Mouse (Mus musculus): ENCODE measurements around the gene Gm44502. TPM values are rescaled to one million over a fixed set of nuclear protein-coding genes. Genes with fewer than 3 reads are reported as not detected.

The Gm44502 gene
- total RNA-seq, 2 experiments from 2014 or later: 0.87 to 2.0 TPM

DNA sequence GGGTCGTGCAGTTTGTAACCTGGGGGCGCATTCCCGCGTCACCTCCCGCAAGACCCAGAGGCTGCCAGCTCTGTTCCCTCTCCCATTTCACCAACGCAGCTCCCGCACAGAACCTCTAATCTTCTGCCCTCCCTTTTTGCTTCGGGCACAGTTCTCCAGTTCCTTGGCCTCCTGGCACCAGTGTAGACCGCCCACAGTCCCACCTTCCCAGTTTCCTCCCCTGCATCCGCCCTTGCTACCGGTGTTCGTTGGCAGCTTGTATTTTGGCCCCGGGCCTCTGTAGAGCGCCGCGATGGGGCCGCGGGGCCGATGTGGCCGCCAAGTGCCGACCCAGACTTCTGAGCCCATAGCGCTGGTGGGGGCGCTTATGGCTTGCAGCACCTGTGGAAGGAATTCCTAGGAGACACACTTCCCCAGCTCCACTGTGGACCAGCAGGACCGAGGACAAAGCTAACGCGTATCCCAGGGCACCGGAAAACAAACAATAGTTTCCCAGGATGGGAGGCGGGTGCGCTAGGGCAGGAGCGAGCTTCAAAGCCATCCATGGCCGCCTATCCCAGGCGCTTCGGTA, 50.6 kb downstream of the Gm44502 start, which contains the start of gene Odf3b:
Gene Odf3b, minus strand, starts transcription at position 452 of the 571 bp plus-strand sequence.
- intact Hi-C loops (cut with DNase I): no loop called here

DNA sequence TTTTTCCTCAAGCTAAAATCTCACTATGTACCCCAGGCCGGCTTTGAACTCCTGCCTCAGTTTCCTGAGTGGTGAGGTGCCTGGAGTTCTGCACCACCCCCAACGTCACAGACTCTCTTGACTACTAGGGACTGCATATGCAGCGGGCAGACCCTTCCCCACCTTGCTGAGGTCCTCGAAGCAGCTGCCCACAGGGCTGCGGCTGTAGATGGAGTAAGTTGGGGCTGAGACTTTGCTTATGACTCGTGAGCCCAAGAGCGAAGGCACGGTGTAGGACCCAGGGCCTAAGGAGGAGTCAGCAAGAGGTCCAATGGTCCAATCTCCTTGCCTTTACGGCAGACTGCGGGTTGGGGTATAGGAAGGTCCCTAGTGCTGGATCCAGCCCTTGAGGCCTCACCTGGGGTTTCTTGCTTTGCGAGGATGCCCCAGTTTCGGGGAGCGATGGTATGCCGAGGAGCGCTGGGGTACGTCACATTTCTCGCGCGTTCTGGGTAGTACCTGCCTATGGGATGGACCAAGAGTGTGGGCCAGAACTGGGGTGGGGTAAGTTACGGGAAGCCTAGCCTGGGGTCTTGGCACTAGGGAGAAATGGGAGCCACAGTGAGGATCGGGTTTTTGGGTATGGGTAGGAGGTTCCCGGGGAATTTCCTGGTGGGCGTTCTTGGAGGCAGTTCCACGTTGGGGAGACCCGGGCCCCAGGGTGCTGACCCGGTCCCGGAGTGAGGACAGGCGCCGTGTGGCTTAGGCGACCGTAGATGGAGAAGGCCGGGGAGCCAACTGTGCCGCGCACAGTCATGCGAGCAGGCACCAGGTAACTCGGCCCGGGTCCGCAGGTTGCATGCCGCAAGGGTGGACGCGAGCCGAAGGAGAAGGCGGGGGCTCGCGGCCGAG, 51.3 kb downstream of the Gm44502 start:
- no peak for TF ChIP-seq CTCF (IDR thresholded peaks at IDR 0.05)
- intact Hi-C loops (cut with DNase I): no loop called here
- Histone ChIP-seq H3K4me3 (peak overlapping the region; percentile 71), H3K27ac (peak overlapping the region; percentile 83)
- DNase-seq: no peak

More for the DNA sequence above, 50.6 kb downstream of the Gm44502 start, which contains the start of gene Odf3b:
- no peak for DNase-seq
- TF ChIP-seq CTCF (IDR thresholded peaks at IDR 0.05): no peak
- H3K4me3 ChIP-seq: peak within 1 kb of the TSS; percentile 71
- peak within 1 kb of the TSS; percentile 83 for H3K27ac ChIP-seq

DNA sequence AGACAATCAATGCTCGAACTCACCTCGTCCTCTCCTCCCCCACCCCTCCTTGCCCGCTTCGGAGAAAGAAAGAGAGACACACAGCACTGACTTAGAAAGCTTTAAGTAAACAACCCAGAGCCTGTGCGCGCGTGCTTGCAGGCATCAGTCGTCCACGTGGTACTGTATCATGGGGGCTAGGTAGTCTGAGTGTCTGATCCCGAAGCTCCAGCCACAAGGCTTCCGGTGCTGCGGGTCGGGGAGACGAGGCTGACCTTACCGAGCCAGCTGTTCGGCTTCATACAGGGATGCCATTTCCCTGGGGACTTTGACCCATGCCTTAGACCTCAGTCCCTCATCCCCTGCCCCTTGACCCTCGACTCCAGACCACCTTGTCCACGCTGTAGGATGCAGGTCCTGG, 52.1 kb downstream of the Gm44502 start:
- no peak for DNase-seq
- TF ChIP-seq CTCF (IDR thresholded peaks at IDR 0.05): no peak
- Histone ChIP-seq H3K27ac (no peak overlapping the region), H3K4me3 (peak overlapping the region; percentile 20)
- intact Hi-C loops (cut with DNase I): no loop called here

DNA sequence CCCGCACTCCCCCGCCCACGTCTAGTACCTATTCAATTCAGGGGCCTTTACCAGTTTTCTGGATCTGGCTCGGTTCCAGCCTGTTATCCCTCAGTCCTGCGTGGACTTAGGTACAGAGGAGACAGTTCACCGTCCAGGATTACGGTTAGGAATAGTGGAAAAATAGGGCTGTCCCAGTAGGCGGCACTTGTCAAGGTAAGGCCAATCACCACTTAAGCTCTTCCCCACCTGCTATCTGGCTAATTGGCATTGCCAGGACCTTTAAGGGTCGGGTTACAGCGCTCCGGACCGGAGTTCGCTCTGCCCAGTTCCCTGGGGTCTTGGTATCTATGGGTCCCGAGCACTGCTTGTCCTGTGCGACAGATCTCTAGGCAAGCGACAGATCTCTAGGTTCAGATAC, 52.5 kb downstream of the Gm44502 start, which contains the start of gene Tymp:
Gene Tymp, minus strand, starts transcription at position 83 of the 400 bp plus-strand sequence.
- peak within 1 kb of the TSS; percentile 20 for H3K4me3 ChIP-seq
- intact Hi-C loops (cut with DNase I): no loop called here
- no peak within 1 kb of the TSS for H3K27ac ChIP-seq
- no peak for TF ChIP-seq CTCF (IDR thresholded peaks at IDR 0.05)
- DNase-seq: no peak

DNA sequence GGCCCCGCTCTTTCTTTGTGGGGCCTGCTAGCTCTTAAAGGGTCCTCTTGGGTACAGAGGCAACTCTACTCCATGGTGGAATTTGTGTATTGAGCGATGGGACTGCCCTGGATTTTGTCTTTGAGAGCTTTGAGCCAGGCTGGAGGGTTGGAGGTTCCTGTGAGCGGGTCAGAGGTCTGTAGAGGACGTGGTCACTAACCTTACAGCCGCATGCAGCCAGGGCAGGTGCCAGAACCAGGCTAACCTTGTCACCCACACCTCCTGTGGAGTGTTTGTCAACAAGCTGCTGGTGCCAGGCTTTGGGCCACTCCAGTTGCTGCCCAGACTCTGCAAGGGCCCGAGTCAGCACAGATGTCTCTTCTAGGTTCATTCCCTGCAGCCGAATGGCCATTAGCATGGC, 53.5 kb downstream of the Gm44502 start:
- no peak for DNase-seq
- Histone ChIP-seq H3K27ac (no peak overlapping the region), H3K4me3 (no peak overlapping the region)
- no peak for TF ChIP-seq CTCF (IDR thresholded peaks at IDR 0.05)
- intact Hi-C loops (cut with DNase I): no loop called here

DNA sequence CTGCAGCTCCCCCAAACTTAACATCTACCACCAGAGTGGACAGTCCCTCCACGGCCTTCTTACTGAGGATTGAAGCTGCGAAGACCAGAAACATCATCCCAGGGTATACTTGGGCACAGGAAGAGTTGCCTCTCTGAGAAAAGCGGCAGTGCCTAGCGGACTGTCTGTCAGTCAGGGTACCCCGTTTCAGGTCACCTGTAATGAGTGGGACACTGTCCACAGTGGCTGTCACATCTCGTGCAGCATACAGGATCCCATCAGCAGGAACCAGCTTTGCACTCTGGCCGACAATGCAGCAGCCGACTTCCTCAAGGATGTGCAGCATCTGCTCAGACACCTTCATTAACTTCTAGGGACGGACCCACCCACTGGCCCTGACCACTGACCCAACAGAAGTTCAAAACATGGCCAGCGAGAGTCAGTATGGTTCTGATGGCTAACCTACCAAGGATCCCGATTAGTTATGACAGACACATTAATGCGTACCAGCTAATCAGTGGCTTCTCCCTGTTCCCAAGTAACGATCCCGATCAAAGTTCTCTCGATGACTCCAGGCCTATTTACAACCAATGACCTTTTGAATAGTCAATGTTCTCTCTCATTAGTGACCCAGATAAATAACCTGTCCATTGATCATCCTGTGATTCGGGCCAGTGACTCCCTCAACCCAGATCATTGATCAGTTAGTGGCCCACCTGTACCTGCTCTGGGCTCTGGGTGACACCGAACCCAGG, 54.5 kb downstream of the Gm44502 start:
- H3K4me3 ChIP-seq: no peak overlapping the region; the same call in 1 of the 2 replicates
- TF ChIP-seq CTCF (IDR thresholded peaks at IDR 0.05): no peak
- intact Hi-C loops (cut with DNase I): loop anchor here (5.0 kb wide), 1 partner anchor 92 kb away; no protein-coding TSS in a partner anchor
- H3K27ac ChIP-seq: peak overlapping the region; percentile 95
- DNase-seq: no peak

DNA sequence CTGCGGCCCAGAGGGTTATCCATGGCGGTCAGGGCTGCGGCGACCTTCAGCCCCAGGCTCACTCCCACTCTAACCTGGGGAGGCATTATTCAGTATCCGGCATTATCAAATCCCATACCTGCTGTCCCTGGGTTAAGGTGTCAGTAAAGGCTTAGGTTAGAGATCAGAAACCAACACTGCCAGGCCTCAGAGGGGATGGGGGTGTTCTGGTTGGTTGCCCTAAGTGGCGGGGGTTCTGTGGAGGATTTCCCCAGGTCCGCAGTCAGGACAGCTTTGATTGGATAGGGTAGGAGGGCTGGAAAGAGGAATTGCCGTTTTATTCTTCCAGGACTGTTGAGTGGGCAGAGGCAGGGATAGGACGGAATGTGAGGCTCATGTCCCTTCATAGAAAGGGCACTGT, 55.2 kb downstream of the Gm44502 start:
- no peak for TF ChIP-seq CTCF (IDR thresholded peaks at IDR 0.05)
- intact Hi-C loops (cut with DNase I): loop anchor here (5.0 kb wide), 1 partner anchor 93 kb away; no protein-coding TSS in a partner anchor
- peak overlapping the region; percentile 89 for H3K4me3 ChIP-seq
- peak overlapping the region; percentile 95 for H3K27ac ChIP-seq
- DNase-seq: no peak

DNA sequence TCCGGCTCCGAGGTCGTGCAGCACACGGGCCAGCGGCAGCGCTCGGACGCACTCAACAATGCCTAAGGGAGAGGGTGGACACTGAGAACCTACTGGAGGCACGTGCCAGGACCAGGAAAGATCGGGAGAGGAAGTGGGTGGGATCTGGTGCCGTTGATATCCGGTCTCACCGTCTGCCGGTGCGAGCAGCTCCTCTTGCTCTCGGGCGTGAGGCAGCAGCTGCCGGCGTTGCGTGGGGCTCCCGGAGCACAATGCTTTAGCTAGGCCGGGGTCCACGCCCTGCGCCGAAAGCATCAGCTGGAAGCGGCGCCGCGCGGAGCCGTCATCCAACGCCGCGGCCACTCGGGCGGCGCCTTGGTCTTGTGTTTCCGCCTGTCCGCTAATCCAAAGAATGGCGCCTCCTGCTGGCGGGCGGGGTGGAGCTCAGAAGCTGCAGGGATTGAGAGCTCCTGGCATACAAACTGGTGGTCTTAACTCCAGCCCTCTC, 55.7 kb downstream of the Gm44502 start, which contains the start of gene Sco2:
Gene Sco2, minus strand, starts transcription at position 85 of the 487 bp plus-strand sequence.
- peak within 1 kb of the TSS; percentile 89 for H3K4me3 ChIP-seq
- intact Hi-C loops (cut with DNase I): loop anchor here (1.0 to 5.0 kb wide), 2 partner anchors 19 to 93 kb away; partner anchors contain the start of genes Lmf2 and Ncaph2
- TF ChIP-seq CTCF (IDR thresholded peaks at IDR 0.05): peak; percentile 97
- DNase-seq: peak; percentile 96
- peak within 1 kb of the TSS; percentile 95 for H3K27ac ChIP-seq

DNA sequence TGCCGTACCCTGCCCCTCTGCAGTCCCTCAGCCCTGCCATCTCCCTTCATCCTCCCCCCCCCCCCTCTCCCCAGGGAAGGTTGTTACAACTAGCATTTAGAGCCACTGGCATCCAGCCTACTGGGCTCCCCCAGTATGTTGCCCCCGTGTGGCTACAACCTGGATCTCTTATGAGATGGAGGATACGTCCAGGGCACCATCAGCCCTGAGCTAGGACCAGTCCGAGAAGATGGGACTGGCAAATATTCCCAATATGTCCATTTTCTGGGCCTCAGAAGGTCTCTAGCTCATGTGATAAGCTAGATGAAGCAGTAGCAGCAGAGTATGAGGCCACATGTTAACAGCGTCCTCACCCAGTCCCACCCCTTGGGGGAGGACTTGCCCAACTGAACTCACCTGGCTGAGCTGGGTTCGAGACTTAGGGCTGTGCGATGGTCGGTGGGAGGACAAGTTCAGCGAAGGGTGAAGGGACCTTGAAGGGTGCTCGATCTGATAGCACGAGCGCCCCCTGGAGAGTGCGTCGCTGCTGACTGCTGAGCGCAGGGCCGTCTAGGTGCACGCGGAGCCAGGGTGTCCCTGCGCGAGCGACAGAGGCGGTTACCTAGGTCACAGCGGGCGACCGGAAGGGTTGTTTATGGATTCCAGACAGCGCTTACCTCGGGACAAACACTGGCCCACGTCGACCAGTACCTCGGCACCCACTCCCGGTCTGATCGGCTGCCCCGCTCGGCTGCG, 56.3 kb downstream of the Gm44502 start:
- peak; percentile 76 for TF ChIP-seq CTCF (IDR thresholded peaks at IDR 0.05)
- H3K27ac ChIP-seq: peak overlapping the region; percentile 95
- H3K4me3 ChIP-seq: peak overlapping the region; percentile 89
- intact Hi-C loops (cut with DNase I): loop anchor here (1.0 to 5.0 kb wide), 2 partner anchors 18 to 94 kb away; partner anchors contain the start of genes Lmf2 and Ncaph2
- DNase-seq: peak; percentile 91

DNA sequence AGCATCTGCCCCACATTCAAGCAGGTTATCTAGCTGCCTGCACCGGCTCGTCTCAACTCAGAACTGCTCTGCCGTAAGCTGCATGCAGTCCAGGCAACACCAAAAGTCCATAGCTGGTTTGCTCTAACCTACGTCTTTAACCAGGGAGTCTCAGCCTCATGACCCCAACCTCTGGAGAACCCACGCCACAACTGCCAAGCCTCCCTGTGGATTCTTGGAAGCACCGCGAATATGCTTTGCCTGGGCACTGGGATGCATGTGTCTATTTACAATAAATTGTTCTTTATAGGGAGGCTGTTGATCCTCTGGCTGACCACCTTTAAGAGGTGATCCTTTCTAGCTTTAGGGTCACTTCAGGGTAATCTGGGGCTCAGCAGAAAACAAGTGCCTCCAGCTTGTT, 57.0 kb downstream of the Gm44502 start:
- TF ChIP-seq CTCF (IDR thresholded peaks at IDR 0.05): no peak
- DNase-seq: no peak
- H3K27ac ChIP-seq: peak overlapping the region; percentile 95
- peak overlapping the region; percentile 89 for H3K4me3 ChIP-seq
- intact Hi-C loops (cut with DNase I): loop anchor here (5.0 kb wide), 1 partner anchor 95 kb away; no protein-coding TSS in a partner anchor

DNA sequence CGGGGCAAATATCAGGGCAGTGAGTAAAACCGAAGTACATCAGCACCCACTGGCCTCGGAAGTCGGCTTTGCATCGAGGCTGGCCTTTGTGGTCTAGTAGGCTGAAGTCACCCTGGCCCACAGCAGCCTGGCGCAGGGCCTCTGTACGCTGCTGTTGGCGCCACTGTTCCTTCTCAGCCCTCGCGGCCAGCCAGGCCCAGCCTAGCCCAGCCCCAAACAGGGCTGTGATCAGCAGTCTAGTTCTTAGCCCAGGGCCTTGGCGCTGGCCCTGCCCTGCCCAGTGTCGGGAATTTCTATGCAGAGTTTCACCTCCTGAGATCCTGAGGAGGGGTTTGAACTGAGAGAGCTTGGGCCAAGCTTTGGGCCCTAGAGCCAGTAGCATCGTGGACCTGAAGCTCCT, 57.4 kb downstream of the Gm44502 start:
- intact Hi-C loops (cut with DNase I): loop anchor here (5.0 kb wide), 1 partner anchor 95 kb away; no protein-coding TSS in a partner anchor
- H3K4me3 ChIP-seq: no peak overlapping the region
- TF ChIP-seq CTCF (IDR thresholded peaks at IDR 0.05): no peak
- DNase-seq: no peak
- H3K27ac ChIP-seq: no peak overlapping the region

Other genes starting within 250 kb of the Gm44502 start
- 1 to 10 TPM; 8.3 to 8.7 TPM for gene Plxnb2, start 248.9 kb downstream of the Gm44502 start, total RNA-seq (2021)
- gene Dennd6b, start 233.2 kb downstream of the Gm44502 start, total RNA-seq (2021): 10 to 100 TPM in 1 of 2 experiments, 1 to 10 TPM in 1; 8.9 to 10.9 TPM
- gene Ppp6r2, start 218.1 kb downstream of the Gm44502 start, total RNA-seq (2021): 10 to 100 TPM; 90.7 to 94.1 TPM
- gene Sbf1, start 114.4 kb downstream of the Gm44502 start, total RNA-seq (2021): 10 to 100 TPM; 55.1 to 70.5 TPM
- not detected for gene Adm2, start 107.0 kb downstream of the Gm44502 start, total RNA-seq (2021)
- gene Miox, start 95.3 kb downstream of the Gm44502 start, total RNA-seq (2021): not detected
- gene Lmf2, start 74.0 kb downstream of the Gm44502 start, total RNA-seq (2021): 10 to 100 TPM; 12.7 to 16.1 TPM
- gene Ncaph2, start 74.0 kb downstream of the Gm44502 start, total RNA-seq (2021): 10 to 100 TPM; 40.9 to 41.4 TPM
- 10 to 100 TPM; 13.0 to 16.0 TPM for gene Sco2, start 55.9 kb downstream of the Gm44502 start, total RNA-seq (2021)
- under 1 TPM; 0.25 to 0.64 TPM for gene Tymp, start 52.7 kb downstream of the Gm44502 start, total RNA-seq (2021)
- gene Odf3b, start 50.4 kb downstream of the Gm44502 start, total RNA-seq (2021): under 1 TPM; 0.38 to 0.53 TPM
- gene Klhdc7b, start 44.8 kb downstream of the Gm44502 start, total RNA-seq (2021): not detected
- gene Syce3, start 19.2 kb downstream of the Gm44502 start, total RNA-seq (2021): not detected
- 100 to 1,000 TPM; 257 to 362 TPM for gene Cpt1b, start 3.8 kb downstream of the Gm44502 start, total RNA-seq (2021)
- gene C730034F03Rik, start 107 bp downstream of the Gm44502 start, total RNA-seq (2021): under 1 TPM; 0.56 to 0.64 TPM
- gene Chkb, start 212 bp upstream of the Gm44502 start, total RNA-seq (2021): 10 to 100 TPM; 21.4 to 23.3 TPM
- gene Mapk8ip2, start 24.2 kb upstream of the Gm44502 start, total RNA-seq (2021): under 1 TPM; 0.08 to 0.25 TPM
- gene Arsa, start 47.7 kb upstream of the Gm44502 start, total RNA-seq (2021): 1 to 10 TPM; 3.0 to 4.6 TPM
- 10 to 100 TPM; 12.2 to 20.4 TPM for gene Shank3, start 69.9 kb upstream of the Gm44502 start, total RNA-seq (2021)
- under 1 TPM in 1 of 2 experiments, not detected in 1; 0.23 TPM for gene Acr, start 138.6 kb upstream of the Gm44502 start, total RNA-seq (2021)
- 1 to 10 TPM; 2.3 to 2.7 TPM for gene Rabl2, start 162.2 kb upstream of the Gm44502 start, total RNA-seq (2021)